19 mouse cellular contexts compared by ENCODE assay signal in the genomic region with DNA sequence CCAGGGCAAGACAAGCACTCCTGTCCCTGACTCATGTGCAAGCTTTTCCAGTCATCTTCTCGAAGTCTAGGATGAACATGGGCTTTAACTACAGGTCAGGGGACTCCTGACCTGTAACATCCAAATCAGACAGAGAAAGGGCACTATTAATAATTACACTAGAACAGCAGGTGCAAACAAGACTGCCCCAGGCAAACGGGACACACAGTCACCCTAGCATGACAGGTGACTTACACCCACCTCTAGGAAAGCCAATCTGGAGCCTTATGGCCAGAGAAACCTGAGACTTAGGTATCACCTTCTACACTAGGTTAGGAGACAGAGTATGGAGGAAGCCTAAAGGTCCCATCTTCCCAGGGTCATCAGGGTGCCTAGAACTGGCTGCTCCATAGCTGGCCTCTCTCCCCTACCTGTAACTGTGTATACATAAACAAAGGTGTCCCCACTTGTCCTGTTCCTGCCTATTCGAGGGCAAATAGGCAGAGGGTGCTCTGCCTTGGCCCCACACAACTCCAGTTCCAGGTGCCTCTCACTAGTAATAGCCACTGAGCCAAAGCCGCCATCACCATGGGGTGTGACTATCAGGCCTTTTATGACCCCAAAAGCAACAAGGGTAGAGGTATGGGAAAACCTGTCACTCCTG. TPM values are rescaled to one million over a fixed set of nuclear protein-coding genes. Genes with fewer than 3 reads are reported as not detected.
"Had no signal": no experiment of that assay in that cellular context is flagged by ENCODE, and none has a peak within 500 bp of the region (broad histone marks: within the 10 kb centered on the region; RNA-seq: fewer than 3 reads in every experiment).

No protein-coding gene starts in this region.

- ATAC-seq: hindbrain, postnatal 0 days; inflammation-experienced regulatory T-cells, adult 6 months; intestine, embryonic 16.5 days had no signal

- H3K27ac ChIP-seq: hindbrain, postnatal 0 days; limb, embryonic 12.5 days; limb, embryonic 15.5 days; liver, embryonic 13.5 days; lung, embryonic 15.5 days had no signal

- DNase-seq: left cerebral cortex, postnatal 4 days; liver, embryonic 13.5 days; lung, adult 18-20 months; lung, postnatal 10 days; lung, postnatal 36 days; midbrain, embryonic 14.5 days; thymus, adult 18-20 months; thymus, postnatal 36 days had no signal

- H3K36me3 ChIP-seq: limb, embryonic 12.5 days; limb, embryonic 15.5 days; liver, embryonic 13.5 days; lung, embryonic 15.5 days had no signal

- H3K4me1 ChIP-seq: limb, embryonic 12.5 days; limb, embryonic 15.5 days; liver, embryonic 13.5 days; lung, embryonic 15.5 days had no signal

- H3K4me2 ChIP-seq: limb, embryonic 12.5 days; limb, embryonic 15.5 days; liver, embryonic 13.5 days; lung, embryonic 15.5 days; midbrain, embryonic 11.5 days had no signal

- H3K9ac ChIP-seq: limb, embryonic 12.5 days; limb, embryonic 15.5 days; liver, embryonic 13.5 days; lung, embryonic 15.5 days had no signal

- H3K9me3 ChIP-seq: limb, embryonic 12.5 days; limb, embryonic 15.5 days; liver, embryonic 13.5 days; lung, embryonic 15.5 days had no signal

- H3K4me3 ChIP-seq: limb, embryonic 12.5 days; limb, embryonic 15.5 days; liver, embryonic 13.5 days; lung, embryonic 15.5 days had no signal

RNA-seq across cellular contexts. Expression of a gene that starts 10.9 kb away (rescaled TPM):
- total RNA-seq: megakaryocyte-erythroid progenitor cell, adult 5-6 weeks had no signal
- polyA plus RNA-seq: inflammation-experienced regulatory T-cells, adult 6 months; limb, embryonic 12.5 days; limb, embryonic 15.5 days; small intestine, adult 2 months; urinary bladder, adult 2 months had no signal

RNA-seq across cellular contexts. Expression of a gene that starts 31.6 kb away (rescaled TPM):
- total RNA-seq: layer of hippocampus, adult 18-20 months had no signal
